Mouse (Mus musculus): ENCODE measurements around the gene Mgat3.
A peak's percentile ranks its signal among the peaks of the same experiment; 100 is the strongest.

Gene Mgat3

DNA sequence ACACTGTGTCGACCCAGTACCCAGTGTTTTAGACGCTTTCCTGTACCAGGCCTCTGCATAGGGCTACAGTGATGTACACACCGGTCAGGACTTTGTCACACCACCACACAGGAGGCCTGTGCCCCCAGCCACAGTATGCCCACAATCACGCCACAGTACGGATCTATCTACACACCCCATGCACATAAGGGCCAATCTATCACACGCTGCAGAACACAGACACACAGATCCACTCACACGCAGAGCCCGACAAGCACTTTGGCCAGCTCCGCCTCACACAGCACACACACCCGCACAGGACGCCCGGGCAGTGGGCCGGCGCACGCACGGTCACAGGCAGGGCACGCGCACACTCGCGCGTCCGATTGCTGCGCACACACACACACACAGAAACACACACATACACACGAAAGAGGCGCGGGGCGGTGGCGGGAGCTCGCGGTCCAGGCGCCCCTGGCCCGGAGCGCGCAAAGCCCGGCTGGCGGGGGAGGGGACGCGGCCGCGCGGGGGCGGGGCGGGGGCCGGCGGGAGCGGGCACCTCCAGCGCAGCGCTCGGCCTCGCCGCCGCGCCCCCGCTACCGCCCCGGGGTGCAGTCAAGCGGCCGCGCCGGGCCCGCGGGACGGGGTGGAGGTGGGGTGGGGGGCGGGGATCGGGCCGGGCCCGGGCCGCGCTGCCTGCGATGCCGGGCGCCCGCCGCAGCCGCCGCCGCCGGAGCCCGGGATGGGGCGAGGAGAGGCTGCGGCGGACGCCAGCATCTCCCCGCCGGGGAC lies at the start of gene Mgat3:
Gene Mgat3 (plus strand): TSS at position 721 of the 771 bp plus-strand sequence.
- DNase-seq = no peak

DNA sequence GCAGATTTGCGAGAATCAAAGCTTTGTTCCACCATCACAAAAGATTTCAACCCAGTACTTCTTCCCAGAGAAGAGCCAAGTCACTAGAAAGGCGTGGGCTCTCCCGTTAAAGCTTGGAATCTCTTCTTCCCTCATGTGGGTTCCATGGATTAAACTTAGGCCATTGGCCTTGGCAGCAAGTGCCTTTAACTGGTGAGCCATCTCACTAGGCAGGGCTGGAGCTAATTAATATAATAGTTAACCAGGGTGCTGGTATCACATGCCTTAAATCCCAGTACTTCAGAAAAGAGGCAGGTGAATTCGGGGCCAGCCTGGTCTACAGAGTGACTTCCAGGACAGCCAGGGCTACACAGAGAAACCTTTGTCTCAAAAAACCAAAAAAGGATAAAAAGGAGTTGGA lies 48.9 kb upstream of the Mgat3 start:
- no peak for DNase-seq

- no peak for DNase-seq
Observed at GRCm38 (mm10) chr15:80127191-80127590, 46.3 kb upstream of the Mgat3 start.

GRCm38 (mm10) chr15:80129982-80130381 lies 43.5 kb upstream of the Mgat3 start:
- no peak for DNase-seq

DNA sequence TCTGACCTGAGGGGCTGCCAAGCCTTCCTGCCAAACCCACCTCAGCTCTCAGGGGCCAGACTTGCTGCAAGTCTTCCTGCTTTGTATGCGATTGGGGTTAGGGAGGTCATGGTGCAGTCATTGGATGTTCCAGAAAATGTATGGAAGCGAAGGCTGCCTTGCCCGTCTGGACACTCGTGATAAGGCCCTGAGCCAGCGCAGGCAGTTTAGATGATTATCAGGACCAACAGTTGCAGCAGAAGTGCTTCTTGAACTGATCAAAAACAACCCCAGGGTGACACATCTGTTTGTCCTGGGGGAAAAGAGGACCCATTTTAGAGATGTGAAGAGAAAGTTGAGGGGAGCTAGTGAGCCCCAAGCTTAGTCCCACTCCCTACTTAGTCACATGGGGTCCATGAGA lies 42.8 kb upstream of the Mgat3 start:
- DNase-seq = no peak

DNA sequence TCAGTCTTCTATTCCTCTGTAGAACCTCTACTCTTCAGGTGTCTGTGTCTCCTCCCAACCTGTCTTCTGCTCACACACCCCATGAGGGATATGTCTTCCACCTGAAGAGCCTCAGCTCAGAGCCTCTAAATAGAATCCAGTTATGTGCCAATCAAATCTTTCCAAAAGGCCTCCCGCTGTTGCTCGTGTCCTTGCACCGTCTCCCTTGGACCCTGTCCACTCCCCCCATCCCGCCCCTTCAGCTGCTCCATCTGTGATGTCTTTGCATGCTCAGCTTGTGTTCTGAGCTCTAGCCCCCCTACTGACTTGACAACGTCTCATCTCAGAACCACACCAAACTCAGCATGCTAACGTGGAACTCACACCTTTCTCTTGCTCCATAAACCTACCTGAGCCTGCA lies 42.1 kb upstream of the Mgat3 start:
- DNase-seq = no peak

- no peak for DNase-seq
Observed at GRCm38 (mm10) chr15:80132452-80132851, 41.1 kb upstream of the Mgat3 start.

DNA sequence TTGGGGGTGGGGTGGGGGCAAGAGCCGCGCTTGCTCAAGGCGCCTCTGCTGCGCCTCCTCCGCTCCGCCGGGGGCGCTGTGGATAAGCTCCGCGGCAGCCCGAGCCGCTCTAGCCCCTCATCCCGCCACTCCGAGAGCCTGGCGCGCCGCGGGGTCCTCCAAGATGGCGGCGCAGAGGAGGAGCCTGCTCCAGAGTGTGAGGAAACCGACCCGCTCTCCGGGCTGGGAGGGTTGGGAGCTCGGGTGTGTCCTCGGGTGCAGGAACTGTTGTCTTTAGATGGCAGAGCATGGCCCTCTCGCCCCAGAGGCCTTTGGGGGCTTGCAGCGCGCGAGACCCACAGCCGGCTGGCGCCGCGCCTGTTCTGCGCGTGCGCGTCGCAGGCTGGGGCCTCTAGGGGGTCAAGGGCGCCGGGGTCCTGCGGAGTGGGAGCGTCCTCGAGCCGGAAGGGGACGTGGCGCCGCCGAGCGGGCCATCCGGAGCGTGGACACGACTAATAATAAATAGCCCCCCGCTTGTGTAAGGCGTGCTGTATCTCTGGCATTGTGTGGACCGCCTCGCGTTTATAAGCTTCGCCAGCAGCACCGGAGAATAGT lies 40.4 kb upstream of the Mgat3 start, which contains the start of gene Tab1:
Gene Tab1 (plus strand): TSS at position 135 of the 594 bp plus-strand sequence.
- DNase-seq = peak; percentile 83 to 89

DNA sequence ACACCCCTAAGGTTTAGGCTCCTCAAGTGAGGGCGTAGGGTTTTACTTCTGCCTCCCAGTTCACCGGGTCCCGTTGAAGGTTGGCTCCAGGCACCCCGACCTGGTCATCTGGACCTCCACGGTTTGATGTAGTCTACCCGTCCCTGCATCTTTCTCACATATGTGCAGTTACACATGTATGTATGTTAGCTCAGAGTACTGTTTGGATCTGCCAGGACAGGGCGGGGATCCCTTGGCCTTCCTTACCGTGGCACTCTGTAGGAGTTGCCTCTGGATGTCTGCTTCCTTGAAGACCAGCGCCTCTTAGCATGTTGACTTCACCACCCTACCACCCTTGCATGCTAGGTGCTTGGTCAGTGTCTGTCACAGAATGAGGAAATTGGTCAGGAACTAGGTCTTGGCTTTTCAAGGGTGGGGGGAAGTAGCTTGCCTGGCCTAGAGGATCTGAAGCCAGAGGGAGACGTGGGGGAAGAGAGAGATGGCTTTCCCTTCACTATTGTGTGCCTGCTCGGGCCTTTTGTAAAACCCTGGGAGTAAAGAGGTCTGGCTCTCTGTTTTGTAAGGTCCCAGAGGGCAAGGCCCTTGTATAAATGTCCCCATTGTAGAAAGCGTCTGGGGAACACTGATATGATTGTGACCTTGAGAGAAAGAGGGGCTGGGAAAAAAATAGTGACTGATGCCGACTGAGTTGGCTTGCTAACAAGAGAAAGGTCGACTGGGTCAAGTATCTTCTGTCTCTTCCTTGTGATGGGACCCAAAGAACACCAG lies 39.7 kb upstream of the Mgat3 start:
- DNase-seq = no peak

DNA sequence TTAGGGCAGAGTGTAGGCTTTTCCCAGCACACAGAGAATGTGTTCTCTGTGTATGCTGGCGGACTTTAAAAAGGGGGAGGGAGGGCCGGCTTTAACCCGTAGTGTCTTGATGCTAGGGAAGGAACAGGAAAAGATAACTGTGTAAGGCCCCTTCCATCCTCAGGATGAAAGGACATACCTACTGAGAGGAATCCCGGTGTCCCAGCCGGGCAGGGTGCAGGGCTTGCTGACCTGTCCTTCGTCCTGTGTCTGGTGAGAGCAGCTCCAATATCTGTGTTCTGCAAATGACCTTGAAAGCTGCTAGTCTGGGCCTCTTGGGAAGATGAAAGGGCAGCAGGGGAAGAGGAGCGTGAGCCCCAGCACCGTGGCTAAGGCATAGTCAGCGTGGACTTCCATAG lies 39.1 kb upstream of the Mgat3 start:
- DNase-seq = no peak

DNA sequence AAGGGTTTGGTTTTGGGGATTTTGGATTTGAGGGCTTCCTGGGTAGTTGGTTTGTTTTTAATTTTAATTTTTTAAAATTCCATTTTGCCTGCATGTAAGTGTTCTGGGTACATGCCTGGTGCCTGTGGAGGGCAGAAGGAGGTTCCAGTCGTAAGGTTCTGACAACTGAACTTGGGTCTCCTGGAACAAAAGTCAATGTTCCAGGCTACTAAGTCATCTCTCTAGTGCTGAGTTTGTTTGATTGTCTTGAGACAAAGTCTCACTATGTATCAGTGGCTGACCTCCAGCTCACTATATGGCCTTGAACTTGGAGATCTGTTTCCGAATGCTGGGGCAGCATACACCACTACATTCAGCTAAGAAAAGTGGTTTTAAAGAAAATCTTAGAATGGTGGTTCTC lies 38.0 kb upstream of the Mgat3 start:
- no peak for DNase-seq

DNA sequence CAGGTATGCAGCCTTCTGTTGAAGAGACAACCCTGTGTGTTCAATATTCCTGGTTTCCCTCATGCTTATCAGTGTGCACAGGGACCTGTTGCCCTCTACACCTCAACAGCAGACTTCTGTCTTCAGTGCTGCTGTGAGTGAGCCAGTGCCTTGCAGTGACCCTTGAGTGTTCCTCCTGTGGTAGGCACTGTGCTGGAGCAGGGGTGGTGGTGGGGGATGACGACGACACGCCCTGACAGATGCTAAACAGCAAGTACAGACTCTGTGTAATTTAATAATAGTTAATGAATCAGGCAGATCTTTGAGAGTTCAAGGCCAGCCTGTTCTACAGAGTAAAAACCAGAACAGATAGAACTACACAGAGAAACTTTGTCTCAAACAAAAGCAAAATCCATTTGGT lies 36.9 kb upstream of the Mgat3 start:
- DNase-seq = no peak

DNA sequence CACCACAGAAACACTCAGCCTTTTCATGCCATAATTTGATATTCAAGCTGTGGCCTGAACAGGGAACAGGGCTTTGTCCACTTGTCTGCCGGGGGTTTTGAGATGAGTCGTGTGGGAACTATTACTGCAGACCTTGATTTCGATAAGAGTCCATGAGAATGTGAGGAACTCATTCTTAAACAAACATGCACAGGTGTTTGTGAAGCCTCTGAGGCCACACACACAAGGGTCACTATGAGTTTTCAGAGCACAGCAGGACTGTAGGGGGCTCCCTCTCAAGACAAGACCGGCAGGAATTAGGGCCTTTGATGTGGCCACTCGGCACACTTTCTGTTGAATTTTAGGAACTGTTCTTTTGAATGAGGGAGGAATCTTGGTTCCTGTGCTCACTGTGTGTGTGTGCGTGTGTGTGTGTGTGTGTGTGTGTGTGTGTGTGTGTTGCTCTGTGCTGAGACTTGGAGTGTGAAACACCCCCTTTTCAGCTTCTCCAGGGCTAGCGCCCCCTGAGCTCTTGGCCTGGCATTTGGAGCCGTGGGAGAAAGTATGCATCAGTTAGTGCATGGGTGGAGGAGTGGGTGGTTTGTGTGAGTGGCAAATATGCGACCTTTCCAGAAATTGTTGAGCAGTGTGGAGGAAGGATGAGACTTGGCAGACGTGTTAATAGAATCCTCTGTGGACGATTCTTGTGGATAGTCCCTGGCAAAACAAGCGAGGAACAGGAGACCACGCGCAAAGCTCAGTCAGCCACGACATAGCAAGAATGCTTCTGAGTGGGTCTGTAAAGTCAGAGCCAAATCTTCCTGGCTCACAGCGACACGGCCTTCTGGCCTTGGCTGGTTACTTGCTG lies 35.4 kb upstream of the Mgat3 start:
- no peak for DNase-seq

DNA sequence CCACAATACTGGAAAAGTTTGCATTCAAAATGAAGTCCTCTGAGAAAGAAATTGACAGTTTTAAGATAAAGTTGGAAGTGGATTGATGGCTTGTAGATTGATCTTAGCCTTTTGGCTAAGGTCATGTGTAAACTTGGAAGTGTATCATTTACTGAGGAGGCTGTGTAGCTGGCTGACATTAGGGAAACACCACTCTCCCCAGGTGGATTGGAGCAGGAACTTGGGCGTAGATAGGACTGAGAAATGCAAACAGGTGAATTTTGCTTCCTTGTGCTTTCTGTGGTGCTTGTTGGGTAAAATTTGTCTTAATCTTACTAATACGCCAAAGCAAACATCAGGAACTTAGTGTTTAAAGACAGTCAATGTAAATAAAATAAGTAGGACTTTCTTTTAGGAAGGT lies 33.2 kb upstream of the Mgat3 start:
- no peak for DNase-seq

- no peak for DNase-seq
Observed at GRCm38 (mm10) chr15:80140878-80141277, 32.6 kb upstream of the Mgat3 start.

DNA sequence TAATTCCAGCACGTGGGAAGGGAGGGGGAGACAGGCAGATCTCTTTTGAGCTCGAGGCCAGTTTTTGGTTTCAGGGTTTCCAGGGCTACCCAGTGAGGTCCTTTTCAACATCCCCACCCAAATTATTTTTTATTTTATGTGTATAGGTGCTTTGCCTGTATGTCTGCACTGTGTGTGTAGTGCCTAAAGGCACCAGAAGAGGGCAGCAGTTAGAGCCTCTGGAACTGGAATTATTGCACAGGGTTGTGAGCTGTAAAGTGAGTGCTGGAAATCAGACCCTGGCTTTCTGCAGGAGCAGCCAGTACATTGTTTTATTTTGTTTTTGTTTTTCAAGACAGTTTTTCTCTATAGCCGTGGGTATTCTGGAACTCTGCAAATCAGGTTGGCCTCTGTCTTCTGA lies 31.4 kb upstream of the Mgat3 start:
- no peak for DNase-seq

DNA sequence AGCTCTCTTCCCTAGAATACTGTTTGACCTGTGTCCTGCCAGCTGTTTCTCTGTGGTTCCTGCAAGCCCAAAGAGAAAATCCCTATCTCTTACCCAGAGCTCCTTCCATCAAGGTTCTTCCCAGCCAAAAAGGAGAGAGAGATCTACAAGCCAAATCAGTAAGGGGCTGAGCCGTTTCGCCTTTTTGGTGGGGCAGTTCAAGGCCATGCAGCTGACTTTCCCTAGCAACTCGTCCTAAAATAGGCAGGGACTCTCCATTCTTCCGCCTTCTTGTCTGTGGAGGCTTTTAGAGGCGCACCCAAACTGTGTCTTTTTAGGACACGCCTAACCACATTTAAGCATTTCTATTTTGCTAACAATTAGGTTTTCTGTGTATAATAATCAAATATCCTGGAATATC lies 29.8 kb upstream of the Mgat3 start:
- DNase-seq = no peak

- DNase-seq = no peak
Observed at GRCm38 (mm10) chr15:80145397-80145796, 28.1 kb upstream of the Mgat3 start.

- DNase-seq = no peak
Observed at GRCm38 (mm10) chr15:80146153-80146552, 27.4 kb upstream of the Mgat3 start.

- no peak for DNase-seq
Observed at GRCm38 (mm10) chr15:80147090-80147489, 26.4 kb upstream of the Mgat3 start.

DNA sequence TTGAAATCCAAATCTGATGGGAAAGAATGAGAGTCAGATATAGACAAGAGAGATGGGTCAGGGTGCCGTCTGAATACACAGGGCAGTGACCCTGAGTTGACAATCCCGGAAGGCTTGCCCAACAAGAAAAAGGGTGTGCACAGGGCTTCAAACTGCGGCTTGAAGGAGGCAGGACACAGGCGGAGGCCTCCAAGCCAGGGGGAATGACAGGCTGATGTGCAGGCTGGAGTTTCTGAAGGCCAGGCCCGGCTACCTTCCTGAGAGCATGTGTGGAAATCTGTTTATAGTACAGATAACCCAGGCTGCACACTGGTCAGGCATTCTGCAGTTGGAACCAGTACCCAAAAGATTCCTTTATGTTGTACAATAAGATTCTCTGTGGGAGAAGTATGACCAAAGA lies 26.0 kb upstream of the Mgat3 start:
- DNase-seq = no peak

- no peak for DNase-seq
Observed at GRCm38 (mm10) chr15:80148565-80148964, 25.0 kb upstream of the Mgat3 start.

DNA sequence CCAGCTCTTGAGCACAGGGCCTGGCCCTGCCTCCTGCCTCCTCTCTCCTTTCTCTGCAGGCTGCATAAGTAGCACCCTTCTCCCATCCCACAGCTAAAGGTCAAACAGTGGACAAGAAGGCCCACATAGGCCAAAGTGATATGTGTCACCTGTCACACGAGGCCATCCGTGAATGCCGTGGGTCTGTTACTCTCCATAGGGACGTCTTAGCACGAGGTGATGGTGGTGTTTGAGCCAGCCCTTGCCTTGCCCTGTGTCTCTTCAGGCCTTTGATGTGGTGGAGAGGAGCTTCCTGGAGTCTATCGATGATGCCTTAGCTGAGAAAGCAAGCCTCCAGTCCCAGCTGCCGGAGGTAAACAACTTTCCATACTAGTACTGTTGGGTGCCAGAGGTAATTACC lies 24.0 kb upstream of the Mgat3 start:
- DNase-seq = no peak
